Mouse (Mus musculus) megakaryocyte-erythroid progenitor cell, adult 5-6 weeks (primary cell): ENCODE measurements around the gene Pdzrn3. TPM values are rescaled to one million over a fixed set of nuclear protein-coding genes. Genes with fewer than 3 reads are reported as not detected.

Experiments used
- ATAC-seq: replicated peaks from 2 replicates; pipeline ENCODE4 v1.8.0; 2016; ENCODE audit warnings: mild to moderate bottlenecking, inconsistent platforms; ENCODE audit not compliant: severe bottlenecking, poor library complexity, low FRiP score, low TSS enrichment
- total RNA-seq, 2 experiments: library from RNA; stranded (forward) in 1 of 2; stranded (reverse) in 1 of 2; fragments of 200-1000, 215-1000 nt in 1 of 2; fragments of >200 nt in 1 of 2; fragmentation: Nextera tagmentation in 1 of 2; gene quantifications; 2 replicates each; pipeline ENCODE4 v1.2.3; 2014 to 2017

Pdzrn3 gene
- total RNA-seq, 2 experiments from 2014 or later: not detected

DNA sequence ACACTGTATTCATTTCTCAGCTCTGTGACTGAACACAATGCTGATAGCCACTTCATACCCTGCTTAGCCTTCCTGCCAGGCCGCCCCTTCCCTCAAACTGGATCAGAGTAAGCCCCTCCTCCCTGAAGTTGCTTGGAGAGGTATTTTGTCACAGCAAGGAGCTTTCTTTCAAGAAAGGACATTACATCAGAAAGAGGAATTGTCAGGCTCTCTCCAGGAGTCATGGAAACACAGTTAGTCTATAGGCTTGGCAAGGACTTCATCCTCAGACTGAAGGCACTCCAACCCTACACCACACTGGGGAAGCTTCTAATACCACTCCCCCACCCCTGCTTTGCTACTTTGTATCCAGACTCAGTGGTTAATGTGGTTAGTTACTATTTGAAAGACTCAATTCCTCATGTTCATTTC lies 224.2 kb downstream of the Pdzrn3 start:
- no peak for ATAC-seq

DNA sequence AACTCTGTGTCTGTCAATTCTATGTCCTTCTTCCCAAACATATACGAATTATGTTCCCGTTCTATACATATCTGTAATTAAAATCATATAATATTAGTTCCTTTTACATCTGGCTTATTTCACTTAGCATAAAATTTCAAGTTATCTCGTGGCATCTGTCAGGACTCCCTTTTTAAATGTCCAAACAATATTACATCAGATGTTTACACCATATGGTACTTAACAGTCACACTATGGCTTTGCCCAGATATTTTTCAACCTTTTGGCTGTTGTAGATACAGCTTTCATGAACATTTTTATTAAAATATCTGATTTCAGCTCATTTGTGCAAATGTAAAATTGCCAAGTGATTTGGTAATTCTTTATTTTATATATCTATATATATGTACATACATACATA lies 242.3 kb downstream of the Pdzrn3 start:
- ATAC-seq: no peak

DNA sequence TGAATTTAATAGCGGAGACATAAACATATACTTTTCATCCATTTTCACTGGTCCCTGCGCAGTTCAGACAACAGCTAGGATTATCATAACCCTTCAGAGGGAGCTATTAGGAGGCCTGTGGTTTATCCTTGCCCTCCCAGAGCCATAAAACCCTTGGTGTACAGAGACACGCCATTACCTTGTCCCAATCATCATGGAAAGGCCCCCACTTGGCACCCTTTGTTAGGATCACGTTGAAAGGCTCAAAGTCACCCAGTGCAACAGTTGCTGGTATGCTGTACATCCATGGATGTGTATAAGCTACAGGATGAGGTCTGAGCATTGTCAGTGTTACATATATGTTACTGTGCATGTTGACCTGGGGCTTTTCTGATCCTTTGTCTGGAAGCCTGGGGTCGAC lies 252.3 kb downstream of the Pdzrn3 start:
- no peak for ATAC-seq

DNA sequence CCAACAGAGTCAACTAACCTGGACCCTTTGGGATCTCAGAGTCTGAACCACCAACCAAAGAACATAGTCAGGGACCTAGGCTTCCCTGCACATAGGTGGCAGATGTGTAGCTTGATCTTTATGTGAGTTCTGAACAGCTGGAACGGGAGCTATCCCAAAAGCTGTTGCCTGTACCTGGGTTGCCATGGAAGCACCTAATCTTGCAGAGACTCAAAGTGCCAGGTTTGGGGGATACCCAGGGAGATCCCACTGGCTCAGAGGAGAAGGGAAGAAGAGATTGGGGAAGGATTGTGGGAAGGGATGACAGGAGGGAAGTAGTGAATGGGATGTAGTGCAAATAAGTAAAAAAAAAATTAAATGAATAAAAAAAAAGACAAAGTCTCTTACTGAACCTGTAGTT lies 268.7 kb downstream of the Pdzrn3 start:
- no peak for ATAC-seq

DNA sequence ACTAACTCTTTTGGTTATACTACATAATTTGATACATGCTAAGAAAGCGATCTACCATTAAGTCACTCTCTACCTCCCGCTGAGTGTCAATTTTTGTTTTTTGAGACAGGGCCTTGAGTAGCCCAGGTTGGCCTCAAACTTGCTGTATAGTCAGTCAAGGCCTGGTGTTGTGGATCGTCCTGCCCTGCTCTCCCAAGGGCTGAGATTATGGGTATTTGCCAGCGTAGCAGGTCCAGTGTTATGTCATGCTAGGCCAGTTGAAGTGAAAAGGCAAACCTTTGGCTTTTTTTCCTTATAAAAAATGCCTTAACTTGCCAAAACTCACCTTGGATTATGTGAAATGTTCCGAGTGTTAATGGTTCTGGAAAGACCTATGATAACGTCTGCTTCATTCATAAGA lies 274.2 kb downstream of the Pdzrn3 start:
- ATAC-seq: no peak

DNA sequence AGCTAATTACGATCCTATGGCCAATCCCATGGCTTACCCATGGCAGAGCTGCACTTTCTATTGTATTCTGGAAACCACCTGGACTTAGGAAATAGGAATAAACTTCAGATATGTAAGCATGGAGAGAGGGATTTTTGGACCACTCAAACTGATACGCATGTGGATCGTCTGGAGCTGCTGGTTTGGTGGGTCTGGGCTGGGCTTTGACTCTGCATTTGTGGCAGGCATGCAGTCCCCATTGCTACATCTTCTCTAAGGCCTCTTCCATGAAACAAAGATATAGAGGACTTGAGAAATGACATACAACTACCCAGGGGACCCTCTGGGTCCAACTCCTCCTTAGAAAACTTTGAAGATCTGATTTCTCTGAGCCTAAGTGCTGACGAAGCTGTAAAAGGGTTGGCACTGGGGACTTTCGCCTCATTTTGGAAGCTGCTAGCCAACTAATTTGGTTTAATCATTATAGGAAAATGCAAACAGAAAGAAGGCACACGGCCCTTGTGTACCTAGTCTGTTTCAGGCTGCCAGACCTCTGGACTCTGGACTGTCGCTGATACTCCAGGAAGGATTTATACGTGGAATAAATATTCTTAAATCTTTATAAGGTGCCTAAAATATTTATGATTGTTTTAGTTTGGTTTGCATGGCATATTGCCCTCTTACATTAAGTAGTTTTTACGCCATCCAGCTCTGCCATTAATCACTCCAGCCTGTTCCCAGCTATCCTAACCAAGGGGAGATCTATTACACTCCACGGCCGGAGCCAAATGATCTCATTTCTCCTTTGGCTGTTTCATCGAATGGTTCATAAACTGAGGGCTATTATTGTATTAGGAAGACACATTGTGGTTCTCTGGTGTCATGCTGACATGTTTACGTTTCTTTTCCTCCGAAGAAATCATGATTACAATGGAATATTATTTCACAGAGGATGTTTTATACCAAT lies 275.7 kb downstream of the Pdzrn3 start:
- ATAC-seq: no peak
